Comparison of ENCODE assay signal across 35 mouse cellular contexts in the genomic region with DNA sequence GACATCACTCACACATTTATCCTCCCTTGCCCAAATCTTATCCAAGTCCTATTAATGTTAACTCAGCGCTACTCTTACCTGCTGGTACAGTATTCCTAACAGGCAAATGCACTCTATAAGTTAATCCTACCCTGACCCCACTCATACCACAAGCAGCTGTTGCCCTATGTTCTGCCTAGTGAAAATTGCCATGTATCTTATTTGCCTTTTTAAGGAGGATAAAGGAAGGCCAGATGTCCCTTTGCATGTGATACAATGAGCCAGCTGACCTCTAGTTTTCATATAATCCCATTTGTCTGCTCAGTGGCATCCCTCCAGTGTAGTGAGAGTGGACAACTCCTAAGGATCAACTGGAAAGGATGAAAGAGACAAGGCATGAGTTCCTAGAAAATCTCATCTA.
"Had no signal": no experiment of that assay in that cellular context is flagged by ENCODE, and none has a peak within 500 bp of the region (broad histone marks: within the 10 kb centered on the region; RNA-seq: fewer than 3 reads in every experiment).

No protein-coding gene starts in this region.

- H3K27ac ChIP-seq: heart, embryonic 10.5 days; heart, embryonic 13.5 days; heart, embryonic 15.5 days; hindbrain, embryonic 10.5 days; hindbrain, embryonic 12.5 days; hindbrain, embryonic 13.5 days; hindbrain, embryonic 14.5 days; hindbrain, embryonic 15.5 days; hindbrain, postnatal 0 days; intestine, embryonic 15.5 days; kidney, embryonic 15.5 days; kidney, postnatal 0 days; layer of hippocampus, adult 2 months had no signal

- H3K36me3 ChIP-seq: heart, embryonic 10.5 days; heart, embryonic 12.5 days; heart, embryonic 13.5 days; heart, embryonic 15.5 days; hindbrain, embryonic 10.5 days; hindbrain, embryonic 12.5 days; hindbrain, embryonic 13.5 days; hindbrain, embryonic 15.5 days; intestine, embryonic 15.5 days; kidney, embryonic 15.5 days had no signal

- H3K9ac ChIP-seq: heart, embryonic 12.5 days; heart, embryonic 13.5 days; heart, embryonic 15.5 days; hindbrain, embryonic 12.5 days; hindbrain, embryonic 13.5 days; hindbrain, embryonic 14.5 days; hindbrain, embryonic 15.5 days; intestine, embryonic 15.5 days; kidney, embryonic 15.5 days had no signal

- H3K4me2 ChIP-seq: heart, embryonic 11.5 days; heart, embryonic 12.5 days; heart, embryonic 13.5 days; heart, embryonic 15.5 days; hindbrain, embryonic 12.5 days; hindbrain, embryonic 13.5 days; hindbrain, embryonic 14.5 days; hindbrain, embryonic 15.5 days; intestine, embryonic 15.5 days; kidney, embryonic 15.5 days had no signal

- H3K4me1 ChIP-seq: heart, embryonic 10.5 days; heart, embryonic 12.5 days; heart, embryonic 13.5 days; heart, embryonic 15.5 days; hindbrain, embryonic 10.5 days; hindbrain, embryonic 12.5 days; hindbrain, embryonic 13.5 days; hindbrain, embryonic 15.5 days; intestine, embryonic 15.5 days; kidney, embryonic 15.5 days had no signal

- H3K9me3 ChIP-seq: heart, embryonic 10.5 days; heart, embryonic 12.5 days; heart, embryonic 13.5 days; heart, embryonic 15.5 days; hindbrain, embryonic 10.5 days; hindbrain, embryonic 12.5 days; hindbrain, embryonic 13.5 days; hindbrain, embryonic 15.5 days; intestine, embryonic 15.5 days; kidney, embryonic 15.5 days had no signal

- ATAC-seq: hindbrain, embryonic 16.5 days; hindbrain, postnatal 0 days; inflammation-experienced regulatory T-cells, adult 6 months; intestine, embryonic 15.5 days; intestine, embryonic 16.5 days; intestine, postnatal 0 days had no signal

- H3K4me3 ChIP-seq: heart, embryonic 10.5 days; heart, embryonic 12.5 days; heart, embryonic 13.5 days; heart, embryonic 15.5 days; hindbrain, embryonic 10.5 days; hindbrain, embryonic 12.5 days; hindbrain, embryonic 13.5 days; hindbrain, embryonic 15.5 days; intestine, embryonic 15.5 days; kidney, embryonic 15.5 days; layer of hippocampus, adult 2 months had no signal

- DNase-seq: heart, postnatal 10 days; heart, postnatal 14 days; heart, postnatal 36 days; heart, postnatal 4 days; kidney, adult 11 months; kidney, adult 18-20 months; kidney, adult 2 months; kidney, adult 8-10 months; kidney, adult 9 months; kidney, postnatal 10 days; kidney, postnatal 14 days; kidney, postnatal 25 days; kidney, postnatal 36 days; kidney, postnatal 4 days; layer of hippocampus, adult 9-11 months; layer of hippocampus, postnatal 36 days had no signal

- H3K27me3 ChIP-seq: heart, embryonic 12.5 days; heart, embryonic 13.5 days; heart, embryonic 15.5 days; hindbrain, embryonic 12.5 days; hindbrain, embryonic 13.5 days; hindbrain, embryonic 15.5 days; intestine, embryonic 15.5 days; kidney, embryonic 15.5 days had no signal
